Mouse (Mus musculus) brain, embryonic 18.5 days (tissue): Measurements from ENCODE around the gene Galns.

ENCODE experiments used
- DNase-seq: peaks from one replicate; pipeline ENCODE4 v3.0.0-alpha.2; 2012; ENCODE audit warnings: low read depth, low spot score

The Galns gene

DNA sequence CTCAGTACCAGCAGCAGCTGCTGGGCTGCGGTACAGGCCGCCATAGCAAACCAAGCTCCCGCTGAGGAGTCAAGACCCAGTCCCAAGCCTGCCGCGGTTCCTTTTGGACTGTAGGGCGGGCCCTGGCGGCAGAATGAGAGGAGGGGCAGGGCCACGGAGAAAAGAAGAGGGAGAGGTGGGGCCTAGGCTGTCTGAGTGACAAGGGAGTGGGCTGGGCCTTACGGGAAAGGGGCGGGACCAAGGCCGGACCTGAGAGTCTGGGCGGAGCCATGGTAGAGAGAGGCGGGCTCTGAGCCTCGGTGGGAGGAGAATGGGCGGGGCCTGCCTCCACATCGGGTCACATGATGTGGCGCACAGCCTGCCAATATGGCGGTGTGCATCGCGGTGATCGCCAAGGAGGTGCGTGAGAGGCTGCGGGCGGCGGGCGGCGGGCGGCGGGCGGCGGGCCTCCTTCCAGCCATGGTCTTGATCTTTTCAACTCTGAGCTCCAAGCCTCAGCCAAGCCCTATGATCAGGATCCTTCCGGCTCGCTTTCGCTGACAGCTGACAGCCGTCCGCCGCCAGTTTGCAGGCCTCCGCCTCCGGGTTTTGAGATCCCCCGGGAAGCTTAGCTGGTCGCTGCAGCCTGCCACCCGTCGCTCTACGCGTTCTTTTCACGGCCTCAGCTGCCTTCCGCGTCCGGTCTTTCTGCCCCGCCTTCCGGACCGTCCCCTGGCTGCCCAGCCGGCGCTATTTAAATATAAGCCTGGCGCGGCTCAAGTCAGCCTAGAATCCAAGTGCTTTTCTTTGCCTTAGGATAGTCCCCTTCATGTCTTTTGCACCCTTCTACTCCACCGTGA lies at the start of gene Galns, which contains the start of gene Trappc2l:
Gene Galns, minus strand, starts transcription at position 169 of the 839 bp plus-strand sequence.
Gene Trappc2l, plus strand, starts transcription at position 346 of the 839 bp plus-strand sequence.
- DNase-seq: peak; percentile 94

DNA sequence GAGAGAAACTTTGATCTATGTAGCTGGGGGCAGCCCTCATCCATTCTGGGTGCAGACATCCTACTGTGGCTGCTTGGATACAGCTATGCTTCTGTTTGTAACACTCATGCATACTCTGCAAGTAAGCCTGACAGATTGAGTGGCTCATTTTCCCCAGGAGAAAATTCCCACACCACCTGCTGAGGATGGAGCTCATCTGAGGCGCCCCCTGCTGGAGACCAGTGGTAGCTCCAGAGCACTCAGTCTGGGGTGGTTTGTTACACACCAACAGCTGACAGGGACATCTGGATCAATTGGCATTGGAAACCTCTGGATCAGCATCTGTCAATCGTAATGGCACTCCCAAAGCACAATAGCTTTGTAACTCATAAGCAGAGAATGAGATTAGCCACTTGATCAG lies 48.8 kb upstream of the Galns start:
- no peak for DNase-seq

DNA sequence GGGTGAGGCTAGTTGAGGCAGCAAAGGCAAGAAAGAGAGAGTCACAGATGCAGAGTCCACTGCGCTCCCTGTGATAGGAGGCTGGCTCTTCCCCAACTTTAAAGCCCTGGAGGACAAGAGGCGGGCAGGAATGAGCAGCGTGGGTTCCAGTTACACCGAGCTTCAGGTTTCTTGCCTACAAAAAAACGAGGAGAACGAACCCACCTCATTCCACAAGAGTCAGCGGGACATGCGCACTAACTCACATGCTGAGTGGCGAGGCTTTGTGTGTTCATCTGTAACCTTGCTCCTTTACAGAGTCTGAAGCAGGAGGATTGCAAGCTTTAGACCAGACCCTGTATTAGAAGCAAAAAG lies 47.5 kb upstream of the Galns start:
- DNase-seq: no peak

DNA sequence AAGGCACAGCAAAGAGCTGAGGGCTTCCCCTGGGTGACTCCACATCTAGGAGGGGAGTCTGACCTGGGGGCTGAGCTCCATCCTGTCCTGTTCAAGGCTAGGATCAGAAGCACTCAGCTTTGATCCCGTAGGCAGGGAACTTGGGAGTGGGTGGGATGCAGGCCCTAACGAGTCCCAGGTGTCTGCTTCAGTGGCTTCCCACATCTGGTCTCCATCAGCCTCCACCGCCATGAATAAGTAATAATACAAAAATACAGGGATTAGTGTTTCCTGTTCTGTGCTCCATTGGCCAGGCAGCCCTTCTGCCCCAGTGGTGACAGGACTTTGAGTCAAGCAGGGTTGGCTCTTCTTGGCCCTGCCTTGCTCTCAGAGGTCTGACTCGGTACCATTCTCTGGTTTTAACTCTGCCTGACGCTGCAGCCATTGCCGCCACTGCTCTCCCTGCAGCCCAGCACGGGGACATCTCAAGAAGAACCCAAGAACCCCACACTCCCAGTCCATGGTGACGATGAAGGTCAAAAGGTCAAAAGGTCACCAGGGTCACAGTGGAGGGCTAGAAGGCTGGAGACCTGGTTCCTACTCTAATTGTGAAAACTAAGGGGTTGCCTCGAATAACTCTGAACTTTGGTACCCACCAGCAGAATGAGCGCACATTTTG lies 47.0 kb upstream of the Galns start:
- no peak for DNase-seq

DNA sequence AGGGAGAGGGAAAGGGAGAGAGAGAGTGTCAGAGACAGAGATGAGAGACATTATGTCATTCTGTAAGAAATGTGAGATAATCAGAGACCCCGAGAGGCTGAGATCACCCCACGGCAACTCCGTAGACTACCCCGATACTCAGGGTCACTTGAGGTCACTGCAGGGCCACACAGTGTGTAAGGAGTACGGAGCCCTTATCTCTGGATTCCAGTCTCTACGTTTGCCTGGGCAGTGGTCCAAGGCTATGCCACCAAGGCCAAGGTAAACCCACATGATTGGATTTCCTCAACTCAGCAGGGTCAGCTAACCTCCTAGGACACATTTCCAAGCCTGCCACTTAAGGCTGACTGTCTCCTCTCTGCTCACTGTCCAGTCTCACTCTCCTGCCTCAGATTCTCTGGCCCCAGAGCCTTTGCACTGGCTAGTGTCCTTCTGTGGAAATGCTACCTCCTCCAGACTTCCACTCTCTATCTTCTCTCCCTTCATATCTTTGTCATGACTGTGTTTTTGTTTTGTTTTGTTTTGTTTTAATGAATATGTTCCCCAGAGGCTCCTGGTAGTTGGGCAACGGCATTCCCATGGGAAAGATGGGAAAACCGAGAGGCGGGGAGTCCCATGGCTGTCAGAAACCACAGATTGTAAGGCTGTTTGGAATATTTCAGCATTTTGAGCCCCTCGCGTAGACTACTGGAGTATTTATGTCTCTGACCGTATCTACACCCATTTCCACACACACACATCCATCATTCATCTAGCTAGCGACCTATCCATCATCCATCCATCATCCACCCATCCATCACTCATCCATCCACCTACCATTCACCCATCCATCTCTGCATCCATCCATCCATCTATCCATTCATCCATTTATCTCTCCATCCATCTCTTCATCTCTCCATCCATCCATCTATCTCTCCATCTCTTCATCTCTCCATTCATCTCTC lies 45.1 kb upstream of the Galns start:
- DNase-seq: no peak

DNA sequence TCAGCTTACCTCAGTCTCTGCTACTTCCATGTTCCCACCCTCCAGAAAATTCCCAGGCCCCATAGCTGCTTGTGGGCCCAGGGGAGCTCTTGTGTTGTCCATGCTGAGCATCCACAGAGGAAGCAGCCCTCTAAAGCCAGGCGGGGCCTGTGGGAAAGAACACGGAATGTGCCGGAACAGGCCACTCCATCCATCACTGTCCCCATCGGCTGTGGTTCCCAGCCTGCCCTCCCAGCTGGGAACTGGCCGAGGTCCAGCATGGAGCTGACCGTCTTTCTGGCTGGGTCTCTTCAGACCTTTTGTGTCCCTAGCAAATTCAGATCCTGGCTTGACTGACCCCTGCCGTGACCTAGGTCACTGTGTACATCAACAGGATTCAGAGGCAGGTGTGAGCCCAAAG lies 43.5 kb upstream of the Galns start:
- DNase-seq: no peak

DNA sequence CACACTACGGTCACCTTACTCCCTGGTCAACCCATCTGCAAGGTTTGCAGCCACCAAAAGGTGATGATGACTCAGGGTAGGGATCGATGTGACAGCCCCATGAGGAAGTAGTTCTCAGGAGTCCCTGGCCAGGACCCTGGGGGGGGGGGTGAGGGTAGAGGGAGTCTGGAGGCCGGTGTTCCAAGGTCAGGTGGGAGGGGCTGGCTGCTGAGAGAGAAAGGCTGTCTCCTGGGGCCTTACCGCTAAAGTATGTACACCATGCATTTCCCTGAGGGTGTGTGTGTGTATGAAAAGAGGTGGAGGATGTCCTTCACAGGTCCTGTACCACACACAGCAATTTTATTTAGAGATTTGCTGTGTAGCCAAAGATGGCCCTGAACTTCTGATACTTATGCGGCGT lies 41.4 kb upstream of the Galns start:
- no peak for DNase-seq

DNA sequence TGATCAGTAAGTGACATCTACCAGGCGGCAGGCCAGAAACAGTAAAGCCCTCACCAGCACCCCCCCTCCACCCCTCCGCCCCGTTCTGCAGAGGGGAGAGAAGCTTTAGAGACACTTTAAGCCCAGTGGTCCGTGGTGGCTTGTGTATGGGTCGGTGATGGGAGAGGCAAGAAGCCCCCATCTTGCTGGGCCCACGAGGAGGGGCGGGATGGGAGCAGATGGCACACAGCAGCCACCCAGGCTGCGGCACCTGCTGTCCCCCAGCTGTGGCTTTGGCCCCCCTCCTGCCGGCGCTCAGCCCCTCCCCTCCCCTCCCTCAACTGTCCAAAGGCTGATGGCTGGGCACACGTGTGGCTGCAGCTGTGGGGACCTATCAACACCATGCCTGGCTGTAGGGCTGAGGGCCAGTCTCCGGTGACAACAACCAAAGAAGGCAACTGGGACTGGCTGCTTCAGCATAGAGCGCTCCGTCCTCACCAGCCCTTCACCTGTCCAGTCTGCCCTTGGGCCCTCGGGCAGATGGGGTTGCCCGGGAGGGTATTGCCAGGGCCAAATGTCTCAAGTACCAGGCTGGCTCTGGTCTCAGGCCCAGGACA lies 40.2 kb upstream of the Galns start:
- no peak for DNase-seq

DNA sequence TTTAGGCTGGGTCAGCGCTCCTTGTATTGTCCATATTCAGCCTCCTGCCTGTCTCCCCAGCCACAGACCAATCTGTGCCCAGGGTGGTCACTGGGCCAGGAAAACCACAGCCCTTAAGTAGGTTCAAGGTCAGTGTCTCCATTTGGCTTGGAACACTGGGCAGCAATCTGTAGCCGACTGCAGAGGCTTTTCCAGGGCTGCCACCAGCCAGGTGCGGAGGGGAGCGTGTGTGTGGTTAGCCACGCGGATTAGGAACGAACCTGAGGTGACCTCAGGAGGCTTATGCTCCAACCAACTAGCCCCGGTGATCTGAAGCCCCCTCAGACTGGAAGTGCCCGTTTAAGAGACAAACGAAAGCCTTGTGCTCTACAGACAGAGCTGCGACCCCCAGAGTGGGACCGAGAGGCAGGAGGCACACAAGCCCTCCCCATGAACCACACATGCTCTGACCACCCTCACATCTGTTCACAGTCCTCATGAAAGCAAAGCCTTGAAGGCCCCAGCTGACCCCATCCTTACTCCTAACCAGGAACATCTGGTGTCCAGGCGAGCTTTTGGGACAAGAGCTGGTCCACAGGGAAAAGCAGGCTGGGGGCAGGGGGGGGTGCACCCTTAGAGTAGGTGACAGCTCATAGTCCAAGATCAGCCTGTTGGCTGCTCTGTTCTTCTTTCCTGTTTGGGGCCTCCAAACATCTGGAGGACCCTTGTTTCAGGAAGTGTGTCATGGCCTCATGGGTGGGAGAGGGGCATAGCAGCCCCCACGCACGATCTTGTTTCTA lies 37.1 kb upstream of the Galns start:
- DNase-seq: no peak

DNA sequence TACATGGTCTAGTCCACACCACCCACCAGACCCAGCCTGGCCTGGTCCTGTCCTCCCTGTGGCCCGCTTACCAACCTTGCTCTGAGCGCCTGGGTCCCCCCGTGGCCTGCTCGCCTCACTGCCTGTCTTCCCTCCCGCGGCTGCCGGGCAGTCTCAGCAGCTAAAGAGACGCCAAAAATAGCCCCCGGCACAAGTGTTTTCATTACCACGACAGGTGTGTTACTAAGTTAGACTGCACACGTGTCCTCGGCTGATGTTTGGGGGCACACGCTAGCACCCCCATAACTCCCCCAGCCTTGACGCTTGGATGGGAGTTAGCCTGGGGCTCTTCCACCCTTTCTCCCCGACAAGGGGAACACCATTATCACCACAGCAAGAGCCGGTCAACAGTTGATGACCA lies 35.1 kb upstream of the Galns start:
- DNase-seq: no peak

DNA sequence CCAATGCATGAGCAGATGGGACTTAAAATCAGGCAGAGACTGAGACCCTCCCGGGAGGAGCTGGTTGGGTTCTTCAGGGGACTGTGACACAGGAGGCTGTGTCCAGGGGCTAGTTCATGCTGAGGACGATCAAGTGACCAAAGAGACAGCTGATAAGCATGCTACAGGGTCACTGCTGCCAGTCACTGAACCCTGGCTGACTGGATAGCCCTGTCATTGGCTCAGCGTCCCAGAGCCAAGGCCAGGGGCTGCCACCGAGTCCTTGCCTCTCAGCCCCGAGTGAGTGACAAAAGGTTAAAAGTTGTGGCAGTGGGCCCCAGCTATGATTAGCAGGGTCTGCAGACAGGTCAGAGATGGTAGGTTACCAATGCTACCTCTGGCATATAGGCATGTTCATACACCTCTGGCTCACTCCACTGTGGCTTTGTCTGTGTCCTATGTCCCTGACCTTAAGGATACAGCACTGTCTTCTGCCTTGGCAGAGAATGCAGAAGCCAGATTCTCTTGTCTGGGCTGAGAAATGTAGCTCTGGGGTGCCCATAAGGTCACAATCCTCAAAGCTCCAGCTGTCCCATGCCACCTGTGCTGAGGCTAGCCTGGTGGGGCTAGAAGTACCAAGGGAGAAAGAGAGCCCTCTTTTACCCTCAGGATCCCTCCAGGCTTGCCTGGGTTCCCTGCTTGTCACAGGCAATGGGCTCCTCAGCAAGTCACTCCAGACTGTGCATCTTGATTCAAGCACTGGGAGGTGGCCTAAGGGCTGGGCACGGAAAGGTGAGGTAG lies 33.1 kb upstream of the Galns start:
- DNase-seq: no peak

DNA sequence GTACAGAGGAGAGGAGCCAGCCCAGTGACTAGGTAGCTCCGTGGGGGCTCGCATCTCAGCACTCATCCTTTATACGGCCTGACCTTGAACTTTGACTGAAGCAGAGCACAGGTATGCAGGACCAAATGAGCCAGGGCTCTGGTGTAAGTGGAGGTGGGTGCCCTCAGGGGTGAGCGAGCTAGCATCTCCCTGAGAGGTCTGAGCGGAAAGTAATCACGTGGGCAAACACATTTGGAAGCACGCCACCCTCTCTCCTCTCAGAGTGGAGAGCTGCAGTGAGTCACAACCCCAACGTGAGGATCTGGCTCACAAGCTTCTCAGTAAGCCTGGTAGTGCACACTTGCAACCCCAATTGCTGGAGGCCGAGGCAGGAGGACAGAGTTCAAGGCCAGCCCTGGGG lies 30.8 kb upstream of the Galns start:
- DNase-seq: no peak

DNA sequence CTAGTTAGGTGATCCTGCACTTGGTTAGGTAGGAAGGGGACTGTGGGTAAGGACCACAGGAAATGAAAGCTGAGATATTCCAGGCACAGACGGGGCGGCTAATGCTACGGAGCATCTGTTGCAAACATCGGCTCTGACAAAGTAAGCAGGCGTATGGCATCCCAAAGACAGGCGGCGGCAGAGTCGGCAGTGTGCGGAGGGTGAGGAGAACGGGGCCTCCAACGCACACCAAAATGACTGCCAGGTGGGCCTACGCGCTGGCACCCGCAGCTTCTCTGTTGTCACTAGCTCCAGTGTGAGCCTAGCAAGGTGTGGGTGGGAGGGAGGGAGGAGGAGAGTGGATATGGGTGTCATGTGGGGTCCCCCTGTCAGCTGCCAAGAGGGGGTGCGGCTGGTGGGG lies 30.1 kb upstream of the Galns start:
- no peak for DNase-seq

DNA sequence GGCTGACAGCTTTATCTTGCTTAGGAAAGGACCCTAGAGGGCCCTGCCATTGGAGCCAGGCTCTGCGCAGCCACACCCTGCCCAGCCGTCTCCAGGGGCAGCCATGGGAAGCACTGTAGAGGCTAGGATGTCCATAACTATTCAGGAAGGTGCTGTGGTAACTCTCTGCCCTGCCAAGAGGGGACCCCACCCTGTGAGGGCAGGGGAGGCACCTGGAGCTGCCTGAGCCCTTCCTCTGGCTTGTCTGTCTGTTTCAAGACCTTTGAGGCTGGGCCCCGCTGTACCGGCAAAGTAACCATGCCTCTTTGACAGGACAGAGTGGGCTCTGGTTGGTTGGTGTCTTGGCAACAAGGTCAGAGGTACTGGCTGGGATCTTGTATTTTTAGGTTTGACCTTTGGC lies 29.6 kb upstream of the Galns start:
- DNase-seq: no peak

DNA sequence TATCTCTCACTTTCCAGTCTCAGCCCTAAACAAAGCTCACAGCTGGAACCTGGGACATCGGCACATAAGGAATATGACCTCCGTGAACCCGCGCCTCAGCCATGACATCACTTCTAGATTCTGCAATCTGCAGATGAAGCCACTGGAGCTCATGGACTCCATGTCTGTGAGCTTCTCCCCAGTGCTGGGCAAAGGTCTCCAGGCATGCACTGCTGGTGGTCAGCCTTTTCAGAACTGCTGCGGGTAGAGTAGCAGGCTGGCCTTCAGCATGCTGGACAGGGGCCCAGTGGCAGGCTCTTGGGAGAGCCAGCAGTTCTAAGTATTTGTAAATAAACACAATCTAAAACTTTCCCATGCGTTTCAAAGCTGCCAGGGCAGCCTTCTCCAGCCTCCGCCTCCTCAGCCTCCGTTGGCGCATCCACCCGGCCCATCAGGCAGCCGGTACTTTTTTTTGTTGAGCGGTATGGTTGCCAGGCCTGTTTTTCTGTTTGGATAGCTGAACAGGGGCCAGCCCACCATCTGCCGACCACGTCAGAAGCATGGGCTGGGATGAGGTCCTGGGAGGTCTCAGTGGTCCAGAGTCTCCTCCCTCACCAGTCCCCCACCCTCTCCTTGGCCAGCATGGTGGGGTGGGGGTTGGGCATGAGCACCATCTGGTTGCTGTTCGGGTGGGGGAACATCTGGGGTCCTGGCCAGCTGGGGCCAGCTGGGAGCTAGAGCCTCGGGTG lies 28.4 kb upstream of the Galns start:
- DNase-seq: no peak

DNA sequence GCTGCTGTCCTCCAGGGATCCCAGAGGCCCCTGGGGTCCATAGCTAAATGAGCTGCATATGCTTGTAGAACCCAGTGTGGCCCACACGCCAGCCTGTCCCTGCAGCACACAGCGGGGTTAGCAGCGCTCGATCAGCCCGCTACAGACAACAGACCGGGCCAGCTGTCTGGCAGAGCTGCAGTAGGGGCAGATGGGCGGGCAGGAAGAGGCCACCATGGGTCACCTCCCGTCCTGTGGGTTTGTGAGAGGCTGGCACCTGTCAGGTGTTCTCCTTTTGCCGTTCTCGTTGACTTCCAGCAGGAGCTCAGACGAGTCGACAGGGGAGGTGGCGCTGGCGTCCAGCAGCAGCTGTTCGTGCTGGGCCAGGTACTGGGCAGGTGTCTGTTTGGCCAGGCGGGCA lies 27.3 kb upstream of the Galns start:
- DNase-seq: no peak

DNA sequence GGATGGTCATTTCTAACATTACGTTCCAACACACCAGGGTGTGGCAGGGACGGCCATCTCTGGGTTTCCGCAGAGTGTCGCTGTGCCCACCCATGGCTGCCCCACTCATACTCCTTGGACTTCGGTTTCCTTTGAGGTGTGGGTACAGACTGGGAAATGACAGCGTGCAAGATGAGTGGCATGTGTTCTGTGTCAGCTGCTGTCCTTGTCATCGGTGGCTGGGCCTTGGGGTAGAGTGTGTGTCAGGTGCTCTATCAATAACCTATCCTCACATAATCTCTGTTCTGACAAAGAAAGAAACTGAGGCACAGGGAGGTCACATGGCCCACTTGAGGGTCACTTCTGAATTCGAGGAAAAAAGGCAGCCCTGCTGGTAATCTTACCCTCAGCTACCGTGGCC lies 26.0 kb upstream of the Galns start:
- no peak for DNase-seq

DNA sequence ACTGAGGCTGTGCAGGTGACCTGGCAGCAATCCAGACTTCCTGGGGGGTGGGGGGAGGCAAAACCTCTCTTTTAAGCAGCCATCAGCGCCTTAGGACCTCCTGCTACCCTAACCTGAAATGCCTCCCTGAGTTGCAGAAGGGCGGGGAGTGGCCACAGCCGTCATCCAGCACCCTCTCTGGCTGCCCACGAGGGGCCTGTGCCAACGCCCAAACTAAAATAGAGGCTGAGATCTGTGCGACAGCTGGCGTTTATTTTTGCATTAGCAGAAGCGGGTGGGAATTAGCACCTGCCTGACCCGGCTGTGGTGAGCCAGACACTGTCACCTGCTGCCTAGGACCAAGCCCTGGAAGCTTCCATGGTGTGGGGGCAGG lies 25.5 kb upstream of the Galns start:
- DNase-seq: no peak
